Mouse (Mus musculus): ENCODE data around the gene Yipf2.
"Not testable (repeated sequence)": the region's sequence is repeated elsewhere in the genome, so short reads cannot be mapped to it uniquely, and the experiment has no call there.

Gene Yipf2

GRCm38 (mm10) chr9:21601722-21602399 lies 9.2 kb upstream of the Yipf2 start:
- in situ Hi-C loops (cut with MboI; ENCODE audit: low pct_unique_long_range_greater_than_20kb in 1 of 2, low sequenced_read_pairs in 2 of 2, unreplicated experiment in 1 of 2): no loop called here

- in situ Hi-C loops (cut with MboI; ENCODE audit: low pct_unique_long_range_greater_than_20kb in 1 of 2, low sequenced_read_pairs in 2 of 2, unreplicated experiment in 1 of 2): no loop called here
Measured at GRCm38 (mm10) chr9:21601073-21601472, 8.4 kb upstream of the Yipf2 start.

DNA sequence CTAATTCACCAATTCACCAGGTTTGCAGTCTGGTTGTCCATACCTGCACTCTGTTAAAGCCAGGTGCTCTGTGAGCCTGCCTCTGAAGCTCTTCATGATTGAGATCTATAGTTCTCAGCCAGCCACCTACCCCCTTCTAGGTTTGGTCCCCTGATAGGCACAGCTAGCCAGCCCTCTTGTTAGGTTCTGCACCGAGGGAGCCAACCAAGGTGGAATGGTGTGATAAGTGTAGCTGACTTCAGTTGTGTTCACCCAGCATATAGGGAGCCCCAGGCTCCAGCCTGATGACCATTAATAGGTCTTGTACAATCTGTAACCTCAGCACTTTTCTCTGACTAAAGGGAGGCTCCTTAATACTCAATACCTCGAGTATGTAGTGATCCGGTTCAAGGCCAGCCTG lies 7.6 kb upstream of the Yipf2 start:
- in situ Hi-C loops (cut with MboI; ENCODE audit: low pct_unique_long_range_greater_than_20kb in 1 of 2, low sequenced_read_pairs in 2 of 2, unreplicated experiment in 1 of 2): no loop called here

DNA sequence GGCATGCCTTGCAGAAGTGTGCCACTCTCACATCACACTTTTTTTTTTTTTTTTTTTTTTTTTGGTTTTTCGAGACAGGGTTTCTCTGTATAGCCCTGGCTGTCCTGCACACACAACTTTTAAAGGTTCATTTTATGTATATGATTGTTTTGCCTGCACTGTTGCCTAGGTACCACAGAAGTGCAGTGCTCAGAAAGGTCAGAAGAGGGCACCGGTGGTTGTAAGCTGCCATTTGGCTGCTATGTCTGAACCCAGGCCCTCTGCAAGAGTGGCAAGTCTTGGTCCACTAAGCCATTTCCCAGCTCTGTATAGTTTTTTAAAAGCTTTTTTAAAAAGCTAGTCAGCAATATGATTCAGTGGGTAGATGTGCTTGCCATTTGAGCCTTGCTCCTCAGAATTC lies 5.6 kb upstream of the Yipf2 start:
- in situ Hi-C loops (cut with MboI; ENCODE audit: low pct_unique_long_range_greater_than_20kb in 1 of 2, low sequenced_read_pairs in 2 of 2, unreplicated experiment in 1 of 2): no loop called here

DNA sequence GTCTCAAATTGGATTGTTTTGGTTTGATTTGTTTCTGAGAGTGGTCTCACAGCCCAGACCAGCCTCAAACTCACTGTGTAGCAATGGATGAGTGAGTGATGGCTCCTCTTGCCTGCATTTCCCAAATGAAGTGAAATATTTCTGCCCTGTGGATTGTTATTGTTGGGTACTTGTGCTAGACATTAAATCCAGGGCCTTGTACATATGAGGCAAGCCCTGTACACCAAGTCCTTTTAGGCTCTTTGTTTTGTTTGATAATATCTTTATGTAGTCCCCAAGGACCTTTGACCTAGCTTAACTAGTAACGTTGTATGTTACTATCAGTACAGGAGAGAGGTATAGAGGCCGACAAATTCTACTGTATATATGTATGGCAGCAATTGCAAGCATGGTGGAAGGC lies 2.2 kb upstream of the Yipf2 start:
- in situ Hi-C loops (cut with MboI; ENCODE audit: low pct_unique_long_range_greater_than_20kb in 1 of 2, low sequenced_read_pairs in 2 of 2, unreplicated experiment in 1 of 2): no loop called here

DNA sequence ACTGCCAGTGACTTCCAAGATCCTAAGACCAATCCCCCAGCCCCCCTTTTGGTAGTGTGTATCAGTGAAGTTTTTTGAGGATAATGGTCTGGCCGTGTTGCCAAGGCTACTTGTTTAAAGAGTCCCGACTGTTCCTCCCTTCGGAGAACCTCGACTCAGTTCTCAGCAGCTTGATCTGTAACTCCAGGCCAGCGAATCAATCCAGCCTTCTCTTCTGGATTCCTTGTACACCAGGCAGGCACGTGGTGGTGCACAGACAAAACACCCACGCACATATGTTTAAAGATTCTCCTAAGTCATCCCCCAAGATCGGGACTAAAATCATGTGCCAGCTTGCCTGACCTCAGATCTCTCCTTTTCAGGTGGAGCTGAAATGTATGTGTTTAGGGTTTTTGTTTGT lies 1.7 kb upstream of the Yipf2 start:
- in situ Hi-C loops (cut with MboI; ENCODE audit: low pct_unique_long_range_greater_than_20kb in 1 of 2, low sequenced_read_pairs in 2 of 2, unreplicated experiment in 1 of 2): not testable (repeated sequence)

GRCm38 (mm10) chr9:21593122-21593721 lies 594 bp upstream of the Yipf2 start:
- in situ Hi-C loops (cut with MboI; ENCODE audit: low pct_unique_long_range_greater_than_20kb in 1 of 2, low sequenced_read_pairs in 2 of 2, unreplicated experiment in 1 of 2): no loop called here

- in situ Hi-C loops (cut with MboI; ENCODE audit: low pct_unique_long_range_greater_than_20kb in 1 of 2, low sequenced_read_pairs in 2 of 2, unreplicated experiment in 1 of 2): no loop called here
Measured at GRCm38 (mm10) chr9:21591831-21592702, 561 bp downstream of the Yipf2 start.

GRCm38 (mm10) chr9:21591127-21591830 lies 1.3 kb downstream of the Yipf2 start:
- in situ Hi-C loops (cut with MboI; ENCODE audit: low pct_unique_long_range_greater_than_20kb in 1 of 2, low sequenced_read_pairs in 2 of 2, unreplicated experiment in 1 of 2): no loop called here

- in situ Hi-C loops (cut with MboI; ENCODE audit: low pct_unique_long_range_greater_than_20kb in 1 of 2, low sequenced_read_pairs in 2 of 2, unreplicated experiment in 1 of 2): no loop called here
Measured at GRCm38 (mm10) chr9:21589538-21589937, 3.1 kb downstream of the Yipf2 start.

- in situ Hi-C loops (cut with MboI; ENCODE audit: low pct_unique_long_range_greater_than_20kb in 1 of 2, low sequenced_read_pairs in 2 of 2, unreplicated experiment in 1 of 2): no loop called here
Measured at GRCm38 (mm10) chr9:21588350-21588749, 4.3 kb downstream of the Yipf2 start.

DNA sequence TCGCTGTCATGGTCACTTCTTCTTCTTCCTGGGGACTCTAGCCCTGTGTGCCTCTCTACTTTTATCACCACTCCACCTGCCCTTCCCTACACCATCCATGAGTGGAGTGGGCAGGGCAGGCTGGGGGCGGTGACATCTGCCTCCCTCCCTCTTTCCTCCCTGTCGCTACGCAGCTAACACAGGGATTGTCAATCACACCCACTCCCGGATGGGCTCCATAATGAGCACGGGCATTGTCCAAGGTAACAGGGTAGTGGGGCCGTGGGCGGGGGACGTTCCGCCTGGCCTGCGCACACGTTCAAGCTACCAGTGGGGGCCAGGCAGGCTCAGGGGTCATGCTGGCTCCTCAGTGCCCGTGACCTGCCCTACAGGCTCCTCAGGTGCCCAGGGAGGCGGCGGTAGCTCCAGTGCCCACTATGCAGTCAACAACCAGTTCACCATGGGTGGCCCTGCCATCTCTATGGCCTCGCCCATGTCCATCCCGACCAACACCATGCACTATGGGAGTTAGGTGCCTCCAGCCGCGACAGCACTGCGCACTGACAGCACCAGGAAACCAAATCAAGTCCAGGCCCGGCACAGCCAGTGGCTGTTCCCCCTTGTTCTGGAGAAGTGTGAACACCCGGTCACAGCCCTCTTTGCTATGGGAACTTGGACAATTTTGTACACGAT lies 4.8 kb downstream of the Yipf2 start:
- in situ Hi-C loops (cut with MboI; ENCODE audit: low pct_unique_long_range_greater_than_20kb in 1 of 2, low sequenced_read_pairs in 2 of 2, unreplicated experiment in 1 of 2): no loop called here

- in situ Hi-C loops (cut with MboI; ENCODE audit: low pct_unique_long_range_greater_than_20kb in 1 of 2, low sequenced_read_pairs in 2 of 2, unreplicated experiment in 1 of 2): no loop called here
Measured at GRCm38 (mm10) chr9:21585401-21585800, 7.2 kb downstream of the Yipf2 start.

- in situ Hi-C loops (cut with MboI; ENCODE audit: low pct_unique_long_range_greater_than_20kb in 1 of 2, low sequenced_read_pairs in 2 of 2, unreplicated experiment in 1 of 2): no loop called here
Measured at GRCm38 (mm10) chr9:21578226-21578625, 14.4 kb downstream of the Yipf2 start.

- in situ Hi-C loops (cut with MboI; ENCODE audit: low pct_unique_long_range_greater_than_20kb in 1 of 2, low sequenced_read_pairs in 2 of 2, unreplicated experiment in 1 of 2): no loop called here
Measured at GRCm38 (mm10) chr9:21576286-21576685, 16.3 kb downstream of the Yipf2 start.

GRCm38 (mm10) chr9:21575253-21575652 lies 17.4 kb downstream of the Yipf2 start:
- in situ Hi-C loops (cut with MboI; ENCODE audit: low pct_unique_long_range_greater_than_20kb in 1 of 2, low sequenced_read_pairs in 2 of 2, unreplicated experiment in 1 of 2): no loop called here

DNA sequence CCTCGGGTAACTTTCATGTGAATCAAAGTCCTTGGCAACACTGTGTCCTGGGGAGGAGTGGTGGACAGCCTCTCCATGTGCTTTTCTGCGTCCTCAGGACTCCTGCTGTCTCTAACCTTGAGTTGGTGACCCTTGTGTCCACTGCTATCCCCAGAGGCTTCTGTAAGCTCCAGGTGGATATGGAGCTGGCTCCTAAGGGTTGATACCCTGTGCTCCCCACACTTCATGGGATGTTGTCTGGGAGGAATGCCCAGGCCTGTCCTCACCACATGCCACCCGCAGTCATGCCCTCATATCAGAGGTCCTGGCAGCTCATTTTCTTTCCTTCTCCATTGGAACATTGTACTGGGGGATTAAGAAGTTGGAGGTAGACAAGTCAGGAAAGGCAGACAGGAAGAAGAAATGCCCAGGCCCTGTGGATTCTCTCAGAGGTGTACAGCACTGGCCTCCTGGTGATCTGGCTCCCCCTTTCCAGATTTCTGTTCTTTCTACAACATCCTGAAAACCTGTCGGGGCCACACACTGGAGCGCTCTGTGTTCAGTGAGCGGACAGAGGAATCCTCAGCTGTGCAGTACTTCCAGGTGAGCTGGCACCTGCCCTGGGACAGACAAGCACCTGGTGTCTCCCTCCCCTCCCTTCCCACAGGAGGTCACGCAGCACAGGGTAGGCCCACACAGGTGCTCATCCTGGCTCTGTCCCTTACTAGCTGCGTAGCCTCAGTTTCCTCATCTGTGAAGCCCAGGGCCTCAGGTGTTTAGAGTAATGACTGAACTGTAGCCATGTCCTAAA lies 18.4 kb downstream of the Yipf2 start:
- in situ Hi-C loops (cut with MboI; ENCODE audit: low pct_unique_long_range_greater_than_20kb in 1 of 2, low sequenced_read_pairs in 2 of 2, unreplicated experiment in 1 of 2): no loop called here

Data from mouse embryonic stem cell (cell line).